Mouse (Mus musculus): Measurements from ENCODE around the gene Rbm33. TPM values are rescaled to one million over a fixed set of nuclear protein-coding genes. Genes with fewer than 3 reads are reported as not detected.

Gene Rbm33
- polyA plus RNA-seq, 1 experiment, result 2.7 TPM

GRCm38 (mm10) chr5:28414076-28414475, 97.2 kb downstream of the Rbm33 start:
- Histone ChIP-seq H3K4me1 (ENCODE audit: control insufficient read depth) (no peaks in the 10 kb centered on the region), H3K27me3 (ENCODE audit: control insufficient read depth) (no peaks in the 10 kb centered on the region), H3K4me3 (replicated peaks) (no peak overlapping the region), H3K36me3 (ENCODE audit: control insufficient read depth) (peaks cover 98% of the 10 kb centered on the region), H3K9me3 (ENCODE audit: control insufficient read depth, low read length) (no peaks in the 10 kb centered on the region)
- TF ChIP-seq TAL1 (IDR thresholded peaks at IDR 0.05; ENCODE audit: low read length), result no peak

- Histone ChIP-seq H3K9me3 (ENCODE audit: control insufficient read depth, low read length) (no peaks in the 10 kb centered on the region), H3K27me3 (ENCODE audit: control insufficient read depth) (no peaks in the 10 kb centered on the region), H3K4me1 (ENCODE audit: control insufficient read depth) (no peaks in the 10 kb centered on the region), H3K36me3 (ENCODE audit: control insufficient read depth) (peaks cover 89% of the 10 kb centered on the region), H3K4me3 (replicated peaks) (no peak overlapping the region)
- TF ChIP-seq TAL1 (IDR thresholded peaks at IDR 0.05; ENCODE audit: low read length) (no peak), GATA1 (IDR thresholded peaks at IDR 0.05; ENCODE audit: low read length) (no peak)
Observed at GRCm38 (mm10) chr5:28416029-28416428, 99.1 kb downstream of the Rbm33 start.

- TF ChIP-seq GATA1 (IDR thresholded peaks at IDR 0.05; ENCODE audit: low read length) (no peak), TAL1 (IDR thresholded peaks at IDR 0.05; ENCODE audit: low read length) (no peak)
- Histone ChIP-seq H3K36me3 (ENCODE audit: control insufficient read depth) (peaks cover 62% of the 10 kb centered on the region), H3K4me3 (replicated peaks) (no peak overlapping the region), H3K27me3 (ENCODE audit: control insufficient read depth) (no peaks in the 10 kb centered on the region), H3K4me1 (ENCODE audit: control insufficient read depth) (no peaks in the 10 kb centered on the region), H3K9me3 (ENCODE audit: control insufficient read depth, low read length) (no peaks in the 10 kb centered on the region)
Observed at GRCm38 (mm10) chr5:28418734-28419133, 101.8 kb downstream of the Rbm33 start.

- Histone ChIP-seq H3K9me3 (ENCODE audit: control insufficient read depth, low read length) (no peaks in the 10 kb centered on the region), H3K4me3 (replicated peaks) (no peak overlapping the region), H3K27me3 (ENCODE audit: control insufficient read depth) (no peaks in the 10 kb centered on the region), H3K36me3 (ENCODE audit: control insufficient read depth) (peaks cover 52% of the 10 kb centered on the region), H3K4me1 (ENCODE audit: control insufficient read depth) (no peaks in the 10 kb centered on the region)
- TF ChIP-seq GATA1 (IDR thresholded peaks at IDR 0.05; ENCODE audit: low read length) (no peak), TAL1 (IDR thresholded peaks at IDR 0.05; ENCODE audit: low read length) (no peak)
Observed at GRCm38 (mm10) chr5:28419640-28420265, 102.8 kb downstream of the Rbm33 start.

GRCm38 (mm10) chr5:28423781-28424180, 106.9 kb downstream of the Rbm33 start:
- no peak overlapping the region for H3K4me3 ChIP-seq (replicated peaks)
- no peak for TF ChIP-seq TAL1 (IDR thresholded peaks at IDR 0.05; ENCODE audit: low read length)
- TF ChIP-seq GATA1 (IDR thresholded peaks at IDR 0.05; ENCODE audit: low read length), result no peak
- no peaks in the 10 kb centered on the region for H3K9me3 ChIP-seq (ENCODE audit: control insufficient read depth, low read length)
- no peaks in the 10 kb centered on the region for H3K27me3 ChIP-seq (ENCODE audit: control insufficient read depth)
- no peaks in the 10 kb centered on the region for H3K4me1 ChIP-seq (ENCODE audit: control insufficient read depth)
- peaks cover 13% of the 10 kb centered on the region for H3K36me3 ChIP-seq (ENCODE audit: control insufficient read depth)

- no peak overlapping the region for H3K4me3 ChIP-seq (replicated peaks)
- no peaks in the 10 kb centered on the region for H3K9me3 ChIP-seq (ENCODE audit: control insufficient read depth, low read length)
- no peaks in the 10 kb centered on the region for H3K36me3 ChIP-seq (ENCODE audit: control insufficient read depth)
- H3K27me3 ChIP-seq (ENCODE audit: control insufficient read depth), result no peaks in the 10 kb centered on the region
- TF ChIP-seq TAL1 (IDR thresholded peaks at IDR 0.05; ENCODE audit: low read length), result no peak
- no peak for TF ChIP-seq GATA1 (IDR thresholded peaks at IDR 0.05; ENCODE audit: low read length)
- no peaks in the 10 kb centered on the region for H3K4me1 ChIP-seq (ENCODE audit: control insufficient read depth)
Observed at GRCm38 (mm10) chr5:28425926-28426325, 109.0 kb downstream of the Rbm33 start.

- no peak overlapping the region for H3K4me3 ChIP-seq (replicated peaks)
- no peak for TF ChIP-seq TAL1 (IDR thresholded peaks at IDR 0.05; ENCODE audit: low read length)
Observed at GRCm38 (mm10) chr5:28450126-28450890, 133.4 kb downstream of the Rbm33 start.

GRCm38 (mm10) chr5:28451053-28451638, 134.2 kb downstream of the Rbm33 start:
- TF ChIP-seq GATA1 (IDR thresholded peaks at IDR 0.05; ENCODE audit: low read length) (no peak), TAL1 (IDR thresholded peaks at IDR 0.05; ENCODE audit: low read length) (no peak)
- no peaks in the 10 kb centered on the region for H3K9me3 ChIP-seq (ENCODE audit: control insufficient read depth, low read length)
- no peaks in the 10 kb centered on the region for H3K4me1 ChIP-seq (ENCODE audit: control insufficient read depth)
- H3K4me3 ChIP-seq (replicated peaks), result no peak overlapping the region
- no peaks in the 10 kb centered on the region for H3K36me3 ChIP-seq (ENCODE audit: control insufficient read depth)
- peaks cover 5% of the 10 kb centered on the region for H3K27me3 ChIP-seq (ENCODE audit: control insufficient read depth)

More at GRCm38 (mm10) chr5:28450126-28450890, 133.4 kb downstream of the Rbm33 start:
- no peaks in the 10 kb centered on the region for H3K36me3 ChIP-seq (ENCODE audit: control insufficient read depth)
- no peaks in the 10 kb centered on the region for H3K27me3 ChIP-seq (ENCODE audit: control insufficient read depth)
- no peaks in the 10 kb centered on the region for H3K4me1 ChIP-seq (ENCODE audit: control insufficient read depth)
- no peaks in the 10 kb centered on the region for H3K9me3 ChIP-seq (ENCODE audit: control insufficient read depth, low read length)

GRCm38 (mm10) chr5:28453086-28453485, 136.2 kb downstream of the Rbm33 start:
- Histone ChIP-seq H3K4me3 (replicated peaks) (no peak overlapping the region), H3K27me3 (ENCODE audit: control insufficient read depth) (peaks cover 23% of the 10 kb centered on the region)
- TF ChIP-seq GATA1 (IDR thresholded peaks at IDR 0.05; ENCODE audit: low read length), result no peak
- no peak for TF ChIP-seq TAL1 (IDR thresholded peaks at IDR 0.05; ENCODE audit: low read length)

More at GRCm38 (mm10) chr5:28453086-28453485, 136.2 kb downstream of the Rbm33 start:
- no peaks in the 10 kb centered on the region for H3K9me3 ChIP-seq (ENCODE audit: control insufficient read depth, low read length)
- no peaks in the 10 kb centered on the region for H3K36me3 ChIP-seq (ENCODE audit: control insufficient read depth)
- no peaks in the 10 kb centered on the region for H3K4me1 ChIP-seq (ENCODE audit: control insufficient read depth)
